Mouse (Mus musculus): ENCODE measurements around the gene Mapkapk5.

GRCm38 (mm10) chr5:121518983-121519382 lies 26.7 kb downstream of the Mapkapk5 start:
- TF ChIP-seq CTCF (IDR thresholded peaks at IDR 0.05; ENCODE audit: insufficient read depth, low read length), result no peak
- TF ChIP-seq POLR2A (IDR thresholded peaks at IDR 0.05; ENCODE audit: borderline replicate concordance, extremely low read depth, low read depth, low read length), result no peak

Data from lung, adult 2 months (tissue).